Mouse (Mus musculus) yolk sac, embryonic 10.5 days (tissue): ENCODE measurements around the gene Znrd1as.
"Not testable (repeated sequence)": the region's sequence is repeated elsewhere in the genome, so short reads cannot be mapped to it uniquely, and the experiment has no call there.

ENCODE experiments used
- DNase-seq: peaks from one replicate; pipeline ENCODE4 v3.0.0-alpha.2; 2017; ENCODE audit warnings: low spot score

The Znrd1as gene

GRCm38 (mm10) chr17:36950981-36951947 lies 7.1 kb upstream of the Znrd1as start, which contains the start of gene Ppp1r11:
Gene Ppp1r11 (minus strand): TSS chr17:36951741.
- DNase-seq, result peak; percentile 97

GRCm38 (mm10) chr17:36952631-36953030 lies 5.8 kb upstream of the Znrd1as start:
- no peak for DNase-seq

DNA sequence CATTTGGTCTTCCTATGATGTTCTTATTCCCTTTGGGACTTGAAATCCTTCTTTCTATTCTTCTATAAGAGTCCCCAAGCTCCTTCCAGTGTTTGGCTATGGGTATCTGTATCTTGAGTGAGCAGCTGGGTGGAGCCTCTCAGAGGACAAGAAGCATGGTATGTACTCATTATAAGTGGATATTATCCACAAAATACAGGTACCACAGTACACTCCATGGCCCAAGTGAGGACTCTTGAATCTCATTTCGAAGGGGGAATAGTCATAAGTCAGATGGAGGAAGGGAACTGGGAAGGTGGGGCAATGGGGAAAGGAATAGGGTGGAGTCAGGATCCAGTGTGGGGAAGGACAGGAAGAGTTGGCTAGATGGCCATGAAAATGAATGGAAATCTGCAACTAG lies 5.3 kb upstream of the Znrd1as start:
- DNase-seq, result no peak

GRCm38 (mm10) chr17:36958884-36959283 lies 492 bp downstream of the Znrd1as start:
- no peak for DNase-seq

DNA sequence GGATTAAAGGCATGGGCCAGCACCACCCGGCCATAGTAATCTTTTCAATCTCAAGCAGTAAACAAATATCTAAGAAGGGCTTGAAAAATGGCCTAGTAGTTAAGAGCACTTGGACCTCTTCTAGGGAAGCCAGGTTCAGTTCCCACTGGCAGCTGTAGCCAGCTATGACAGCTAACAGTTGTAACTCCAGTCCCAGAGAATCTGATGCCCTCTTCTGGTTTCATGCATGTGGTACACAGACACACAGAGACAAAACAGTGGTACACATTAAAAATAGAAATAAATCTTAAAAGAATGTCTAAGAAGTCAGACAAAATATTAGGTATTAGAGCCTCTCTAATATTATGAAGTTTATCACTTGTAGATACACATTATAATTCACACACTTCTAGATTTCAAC lies 2.7 kb downstream of the Znrd1as start:
- no peak for DNase-seq

DNA sequence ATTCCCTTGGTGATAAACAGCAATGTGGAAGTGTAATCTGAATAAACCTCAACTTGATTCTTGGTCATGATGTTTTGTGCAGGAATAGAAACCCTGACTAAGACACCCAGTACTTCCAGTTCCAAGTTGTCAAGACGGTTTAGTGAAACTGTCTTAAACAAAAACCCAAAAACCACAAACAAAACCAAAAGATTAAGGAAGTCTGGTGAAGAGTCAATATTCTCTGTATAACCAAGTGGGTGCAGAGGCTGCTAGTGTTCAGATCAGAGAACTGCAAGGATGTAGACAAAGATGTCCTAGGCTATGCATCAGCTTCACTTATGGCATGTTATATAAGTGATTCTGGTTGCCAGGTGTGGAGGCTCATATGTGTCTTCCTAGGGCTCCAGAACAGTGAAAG lies 8.5 kb downstream of the Znrd1as start:
- no peak for DNase-seq

- no peak for DNase-seq
Observed at GRCm38 (mm10) chr17:36970316-36970890, 12.0 kb downstream of the Znrd1as start.

- DNase-seq, result no peak
Observed at GRCm38 (mm10) chr17:36971172-36971850, 12.9 kb downstream of the Znrd1as start.

DNA sequence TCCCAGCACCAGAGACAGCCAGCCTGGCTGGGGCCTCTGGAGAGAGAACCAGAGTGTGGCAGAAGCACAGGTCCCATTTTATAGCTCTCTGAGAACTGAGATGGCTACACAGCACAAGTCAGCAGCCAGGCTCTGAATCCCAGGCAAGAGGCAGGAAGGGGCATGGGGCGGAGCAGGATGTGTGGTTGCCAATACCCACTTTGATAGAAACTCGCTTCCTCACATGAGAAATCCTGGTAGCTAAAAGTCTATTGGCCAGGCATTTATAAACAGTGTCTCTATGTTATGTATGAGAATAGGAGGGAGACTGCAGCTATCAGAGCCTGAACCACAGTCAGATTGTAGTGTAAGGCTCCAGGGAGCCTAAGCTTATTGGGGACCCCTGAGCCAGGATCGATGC lies 14.4 kb downstream of the Znrd1as start:
- no peak for DNase-seq

DNA sequence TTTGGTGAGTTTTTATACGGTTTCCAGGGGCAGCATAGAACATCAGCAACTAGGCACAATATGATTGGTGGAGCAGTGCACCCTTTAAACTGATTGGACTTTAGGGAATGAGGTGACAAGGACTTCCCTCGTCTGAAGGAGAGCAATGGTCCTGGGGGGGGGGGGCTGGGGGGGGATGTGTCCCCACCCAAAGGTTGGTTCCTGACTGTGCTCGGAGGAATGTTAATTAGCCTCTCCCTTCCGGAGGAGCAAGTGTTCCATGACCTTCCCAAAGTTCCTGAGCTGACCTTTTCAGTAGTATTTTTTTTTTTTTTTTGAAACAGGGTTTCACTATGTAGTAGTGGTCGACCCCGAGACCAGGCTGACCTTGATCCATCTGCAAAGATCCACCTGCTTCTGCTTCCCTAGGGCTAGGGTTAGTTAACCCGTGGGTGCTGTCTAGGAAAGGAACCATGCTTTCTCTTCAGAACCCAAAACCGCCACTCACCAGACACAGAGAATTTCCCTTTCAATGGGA lies 14.9 kb downstream of the Znrd1as start:
- DNase-seq, result no peak

- peak; percentile 62 for DNase-seq
Observed at GRCm38 (mm10) chr17:36981221-36981813, 22.9 kb downstream of the Znrd1as start, which contains the start of gene 2410137M14Rik. Gene 2410137M14Rik (minus strand): TSS chr17:36981237.

DNA sequence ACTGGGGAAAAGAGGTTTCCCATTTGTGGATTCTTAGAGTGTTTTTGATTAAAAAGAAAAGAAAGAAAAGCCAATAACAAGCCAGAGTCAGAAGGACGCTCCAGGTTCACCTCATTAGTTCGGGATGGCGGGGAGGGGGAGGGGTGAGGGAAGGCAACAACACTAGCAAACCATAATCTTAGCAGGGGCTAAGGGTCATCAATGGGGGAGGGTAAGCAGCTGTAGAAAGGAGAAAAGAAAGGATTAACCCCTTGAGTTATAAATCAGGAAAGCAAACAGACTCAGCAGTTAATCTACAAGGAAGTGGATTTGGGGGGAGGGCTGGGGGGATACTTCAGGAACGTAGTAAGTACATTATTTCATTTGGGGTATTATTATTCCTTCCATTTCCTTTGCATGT lies 23.5 kb downstream of the Znrd1as start:
- DNase-seq, result peak; percentile 86

DNA sequence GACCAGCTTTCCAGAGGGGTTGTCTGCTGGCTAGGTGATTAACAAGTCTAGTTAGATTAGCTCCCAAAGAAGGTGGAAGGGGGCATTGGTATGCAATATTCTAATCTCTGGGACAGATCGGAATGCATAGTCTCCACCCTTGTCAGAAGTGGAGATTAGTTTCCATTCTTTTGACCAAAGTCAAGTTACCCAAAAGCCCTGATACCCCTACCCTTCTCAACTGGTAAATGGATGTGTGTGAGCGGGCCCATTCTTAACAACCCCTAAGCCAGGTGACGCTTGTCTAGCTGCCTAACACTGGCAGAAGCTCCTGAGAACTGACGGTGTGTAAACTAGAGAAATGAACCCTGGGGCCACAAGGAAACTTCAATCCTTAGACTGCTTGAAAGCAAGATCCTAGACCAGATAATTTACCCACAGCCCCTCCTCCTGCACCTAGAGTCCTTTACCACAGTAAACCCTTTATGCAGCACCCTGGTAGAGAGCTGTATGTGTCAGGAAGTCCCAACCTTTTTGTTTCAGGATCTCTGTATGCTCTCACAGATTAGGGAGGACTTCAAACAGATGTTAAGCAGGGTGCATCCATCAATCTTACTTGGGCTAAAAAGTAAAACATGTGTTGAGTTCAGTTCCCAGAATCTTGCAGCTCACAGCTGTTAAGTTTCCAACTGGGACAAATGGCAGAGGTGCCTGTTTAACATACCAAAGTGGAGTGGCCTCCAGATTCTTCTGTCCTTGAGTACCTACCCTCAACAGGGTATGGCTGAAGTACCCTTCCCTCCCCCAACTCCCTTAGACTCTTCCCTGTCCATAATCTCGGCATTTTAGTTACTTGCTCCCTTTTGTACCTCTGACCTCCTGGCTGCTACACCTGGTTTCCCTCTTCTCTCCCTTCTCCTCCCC lies 24.1 kb downstream of the Znrd1as start:
- peak; percentile 69 for DNase-seq

GRCm38 (mm10) chr17:36988475-36988874 lies 30.1 kb downstream of the Znrd1as start:
- no peak for DNase-seq

- no peak for DNase-seq
Observed at GRCm38 (mm10) chr17:36989437-36989836, 31.0 kb downstream of the Znrd1as start, which contains the start of gene H2-M5. Gene H2-M5 (minus strand): TSS chr17:36989537.

- not testable (repeated sequence) for DNase-seq
Observed at GRCm38 (mm10) chr17:36990630-36991029, 32.2 kb downstream of the Znrd1as start.

GRCm38 (mm10) chr17:36992336-36993104 lies 34.1 kb downstream of the Znrd1as start:
- DNase-seq, result no peak

GRCm38 (mm10) chr17:36993770-36994325 lies 35.5 kb downstream of the Znrd1as start:
- no peak for DNase-seq

DNA sequence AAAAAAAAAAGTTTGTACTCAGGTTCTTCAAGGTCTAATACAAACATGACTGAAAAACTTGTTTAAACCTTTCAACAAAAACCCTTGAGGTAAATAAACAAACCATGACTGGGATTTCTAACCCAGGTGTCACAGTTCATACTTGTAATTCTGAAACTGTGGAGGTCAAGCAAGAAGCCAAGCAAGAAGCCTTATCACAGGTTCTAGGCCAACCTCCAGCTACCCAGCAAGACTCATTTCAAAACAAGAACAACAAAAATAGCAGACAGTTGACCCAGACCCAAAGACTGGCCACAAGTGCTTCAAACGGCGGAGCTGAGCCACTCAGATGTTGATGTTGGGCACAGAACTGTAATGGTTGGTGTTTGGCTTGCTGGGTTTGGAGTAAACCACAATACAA lies 36.1 kb downstream of the Znrd1as start:
- no peak for DNase-seq

DNA sequence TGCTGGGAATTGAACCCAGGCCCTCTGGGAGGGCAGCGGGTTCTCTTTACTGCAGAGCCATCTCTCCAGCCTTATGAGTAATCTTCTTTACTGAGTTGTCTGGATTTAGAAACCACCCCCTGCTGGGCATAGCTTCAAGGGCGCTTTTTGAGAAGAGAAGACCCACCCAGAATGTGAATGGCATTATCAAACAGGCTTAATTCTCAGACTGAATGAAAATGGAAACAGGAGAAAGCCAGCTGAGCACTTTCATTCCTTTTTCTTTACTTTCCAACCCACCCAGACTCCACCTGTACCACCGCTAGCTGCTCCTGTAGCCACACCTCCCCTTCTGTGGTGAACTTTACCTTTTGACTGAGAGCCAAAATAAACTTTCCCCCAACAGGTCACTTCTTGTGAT lies 37.1 kb downstream of the Znrd1as start:
- DNase-seq, result no peak
